Comparison of ENCODE assay signal across 12 mouse cellular contexts in the genomic region with DNA sequence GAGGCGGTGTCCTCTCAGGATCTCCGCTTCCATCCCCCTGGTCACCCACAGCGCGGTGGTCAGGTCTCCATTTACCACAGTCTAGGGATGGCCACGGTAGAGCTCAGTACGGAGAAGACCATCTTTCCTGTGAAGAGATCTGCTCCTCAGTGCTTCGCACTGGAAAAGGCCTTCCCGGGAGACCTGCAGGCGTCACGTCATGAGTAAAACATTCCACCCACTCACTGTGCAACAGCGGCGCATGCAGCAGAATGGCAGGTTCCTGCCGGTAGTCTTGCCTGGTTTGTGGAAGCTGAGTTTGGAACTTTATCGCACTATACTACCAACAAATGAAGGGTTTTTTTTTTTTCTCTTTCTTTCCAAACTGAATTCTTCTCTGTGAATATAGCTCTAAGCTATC.
A peak's percentile ranks its signal among the peaks of the same experiment; 100 is the strongest.
DNase-seq lines count a peak whose midpoint lies in the region; ATAC-seq lines count a peak whose summit lies in the region.
"Had no signal": no experiment of that assay in that cellular context is flagged by ENCODE, and none has a peak within 500 bp of the region (broad histone marks: within the 10 kb centered on the region; RNA-seq: fewer than 3 reads in every experiment).

No protein-coding gene starts in this region.

- no peak overlapping the region for H3K4me3 ChIP-seq in liver, embryonic 11.5 days (ENCODE audit: low read depth, low read length)
- H3K4me3 ChIP-seq: limb, embryonic 15.5 days had no signal

- no peak overlapping the region for H3K9ac ChIP-seq in liver, embryonic 11.5 days (ENCODE audit: low read depth, low read length)
- H3K9ac ChIP-seq: limb, embryonic 15.5 days had no signal

- H3K36me3 ChIP-seq in liver, embryonic 11.5 days (ENCODE audit: control insufficient read depth, insufficient read depth, low read length) = no peaks in the 10 kb centered on the region; the same call in 1 of the 2 replicates
- H3K36me3 ChIP-seq: G1E; limb, embryonic 15.5 days had no signal

- no peak overlapping the region for H3K27ac ChIP-seq in liver, embryonic 11.5 days (ENCODE audit: low read depth, low read length)
- H3K27ac ChIP-seq: limb, embryonic 15.5 days; stomach, postnatal 0 days had no signal

- H3K9me3 ChIP-seq in liver, embryonic 11.5 days (ENCODE audit: control insufficient read depth, low read length) = no peaks in the 10 kb centered on the region
- H3K9me3 ChIP-seq: limb, embryonic 15.5 days had no signal

- no peak for DNase-seq in liver, embryonic 11.5 days (ENCODE audit: low spot score)
- DNase-seq in liver = no peak
- DNase-seq in frontal cortex, postnatal 25 days (ENCODE audit: low spot score in 2 of 2) = peak; percentile 11 to 23
- peak; percentile 9 for DNase-seq in induced T-regulatory cell, adult 2 months (ENCODE audit: low read depth)
- peak; percentile 59 for DNase-seq in right cerebral cortex, postnatal 25 days
- no peak for DNase-seq in thymus, adult 18-20 months
- DNase-seq in kidney, adult 8-10 months = no peak
- DNase-seq: lung, postnatal 36 days had no signal

- WGBS in liver, embryonic 11.5 days = 44% methylated on average over 14 of the region's 14 CpGs

- peak overlapping the region; percentile 19; the same call in 1 of the 2 replicates for H3K4me2 ChIP-seq in liver, embryonic 11.5 days
- H3K4me2 ChIP-seq: limb, embryonic 15.5 days had no signal

- no peaks in the 10 kb centered on the region for H3K27me3 ChIP-seq in liver, embryonic 11.5 days (replicated peaks; ENCODE audit: control insufficient read depth, insufficient read depth, low read length)
- H3K27me3 ChIP-seq: limb, embryonic 15.5 days had no signal

- peaks cover 3% of the 10 kb centered on the region for H3K4me1 ChIP-seq in liver, embryonic 11.5 days (replicated peaks; ENCODE audit: control insufficient read depth, insufficient read depth, low read length)

- no peak for ATAC-seq in liver, embryonic 11.5 days (replicated peaks; ENCODE audit: low FRiP score)
- ATAC-seq: intestine, embryonic 16.5 days had no signal

Comparison
In these comparisons a context has a peak if more than half of its experiments do, and no peak if none do; other contexts are left out.
1. DNase-seq: peak in frontal cortex, postnatal 25 days (2 of 2), induced T-regulatory cell, adult 2 months (single experiment) and right cerebral cortex, postnatal 25 days (single experiment); none in liver, embryonic 11.5 days (single experiment), liver (single experiment), thymus, adult 18-20 months (0 of 2) and kidney, adult 8-10 months (0 of 2).